Mouse (Mus musculus) thymus, adult 18-20 months (tissue): ENCODE measurements around the gene Ryr3.
A peak's percentile ranks its signal among the peaks of the same experiment; 100 is the strongest.

Experiments
- DNase-seq, 2 experiments: peaks; one replicate each; pipeline ENCODE4 v3.0.0; 2022; ENCODE audit warnings: mixed read lengths in 2 of 2

Gene Ryr3

DNA sequence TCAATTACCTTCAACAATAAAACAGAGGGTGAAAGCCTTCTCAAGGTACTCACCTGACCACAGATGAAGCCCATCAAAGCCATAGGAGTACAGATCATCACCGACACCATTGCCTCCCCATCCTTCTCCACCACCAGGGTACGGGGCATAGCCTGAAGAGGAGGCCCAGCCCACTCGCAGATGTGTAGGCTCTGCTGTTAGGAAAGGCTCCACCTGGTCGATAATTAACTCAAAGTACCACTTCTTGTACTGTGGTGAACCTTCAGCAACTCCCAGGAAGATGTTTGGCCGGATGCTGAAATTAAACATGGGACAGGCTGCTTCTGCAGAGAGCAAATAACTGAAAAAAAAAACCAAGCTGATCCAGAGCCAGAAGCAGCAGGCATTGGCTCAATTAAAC, 316.1 kb downstream of the Ryr3 start:
- DNase-seq, result no peak

DNA sequence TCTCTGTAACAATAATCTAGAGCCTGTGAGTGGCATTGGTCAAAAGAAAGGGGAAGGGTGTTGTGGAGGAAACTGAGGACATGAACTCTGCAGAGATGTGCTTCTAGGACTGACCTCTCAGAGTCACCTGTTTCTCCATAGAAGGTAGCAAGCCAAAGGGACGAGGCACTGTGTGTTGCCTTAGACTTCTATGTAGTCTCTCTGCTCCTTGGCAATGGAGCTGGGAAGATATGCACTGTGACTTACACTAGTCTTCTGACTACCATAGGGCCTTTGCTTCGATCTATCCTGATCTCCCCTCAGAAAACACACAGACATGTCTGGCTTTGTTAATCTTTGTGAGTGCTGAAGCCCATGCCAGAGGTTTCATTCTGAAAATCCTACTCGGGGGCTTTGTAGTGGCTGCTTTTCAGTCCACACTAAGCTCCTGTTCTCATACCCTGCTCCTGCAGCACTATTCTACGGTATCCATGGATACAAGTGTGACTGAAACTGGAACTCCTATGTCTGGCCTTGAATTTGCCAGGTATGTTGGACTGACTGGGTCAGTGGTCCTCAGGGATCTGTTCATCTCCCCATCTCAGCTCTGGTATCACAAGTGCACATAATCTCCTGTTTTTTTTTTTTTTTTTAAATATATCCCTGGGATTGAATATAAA, 332.3 kb downstream of the Ryr3 start:
- no peak for DNase-seq

DNA sequence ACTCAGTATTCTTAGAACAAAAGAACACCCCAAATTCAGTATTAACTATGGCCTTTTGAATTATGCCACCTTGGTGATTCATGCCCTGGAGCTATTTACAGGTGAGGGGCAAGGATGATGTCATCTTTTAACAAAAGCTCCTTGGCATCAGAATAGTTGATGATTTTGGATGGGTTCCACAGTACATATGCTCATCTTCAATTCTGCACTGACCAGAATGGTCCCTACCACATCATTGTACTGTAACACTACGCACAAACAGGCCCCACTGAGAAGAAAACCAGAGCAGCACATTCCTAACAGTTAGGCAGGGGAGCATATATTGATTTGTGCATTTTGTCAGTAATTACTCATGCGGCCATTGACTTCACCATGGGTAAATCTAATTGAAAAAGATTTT, 335.1 kb downstream of the Ryr3 start:
- DNase-seq, result no peak

DNA sequence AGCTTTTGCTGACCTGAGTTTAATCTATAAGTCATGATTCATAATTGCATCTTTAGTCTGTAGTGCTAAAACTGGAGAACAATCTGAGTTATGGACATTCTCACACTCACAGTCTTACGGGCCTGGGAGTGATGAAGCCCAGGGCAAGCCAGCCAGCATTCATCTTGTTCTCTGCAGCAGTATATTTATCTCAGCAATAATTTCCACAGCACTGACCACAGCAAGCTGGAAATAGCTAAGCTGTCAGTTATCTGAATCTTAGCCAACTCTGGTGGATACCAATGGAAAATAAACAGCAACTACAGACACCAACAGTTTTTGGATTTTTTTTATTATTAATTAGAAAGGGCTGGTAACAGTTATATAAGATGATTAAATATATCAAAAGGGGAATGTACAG, 335.5 kb downstream of the Ryr3 start:
- no peak for DNase-seq

DNA sequence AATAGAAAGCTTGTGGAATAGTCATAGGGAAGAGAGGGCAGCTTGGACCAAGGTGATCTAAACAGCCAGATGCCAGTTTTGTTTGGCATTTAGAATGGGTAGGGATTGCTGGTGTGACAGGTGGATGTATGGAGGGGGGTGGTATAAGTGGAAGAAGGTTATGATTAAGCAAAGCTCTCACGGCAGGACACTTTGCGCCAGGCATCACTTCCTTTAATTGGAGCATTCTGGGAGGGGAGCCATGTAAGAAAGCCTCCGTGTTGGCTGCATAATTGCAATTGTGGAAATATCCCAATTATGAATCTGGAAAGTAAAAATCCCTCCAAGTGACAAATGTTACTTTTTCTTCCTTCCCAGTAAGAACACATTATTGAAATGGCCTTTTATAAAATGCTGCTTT, 339.5 kb downstream of the Ryr3 start:
- DNase-seq, result no peak

DNA sequence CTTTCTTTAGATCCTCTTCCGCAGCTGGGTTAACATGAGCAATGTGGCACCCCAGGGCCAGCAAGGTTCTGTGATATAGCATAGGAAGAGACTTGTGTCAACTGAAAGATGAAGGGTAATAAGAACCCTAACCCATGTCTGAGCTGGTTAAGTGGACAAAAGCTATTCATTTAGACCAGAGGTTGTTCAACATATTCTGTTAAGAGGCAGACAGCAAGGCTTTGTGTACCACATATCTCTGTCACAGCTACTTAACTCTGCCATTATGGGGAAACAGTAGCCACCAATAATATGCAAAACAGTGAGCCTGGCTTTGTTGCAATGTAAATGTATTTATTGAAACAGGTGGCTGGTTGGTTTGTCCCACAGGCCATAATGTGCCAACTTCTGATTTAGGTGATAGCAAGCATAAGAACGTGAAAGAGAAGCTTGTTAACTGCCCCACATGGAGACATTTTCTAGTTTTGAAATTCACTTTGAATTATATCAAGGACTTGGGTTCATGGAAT, 350.8 kb downstream of the Ryr3 start:
- no peak for DNase-seq

DNA sequence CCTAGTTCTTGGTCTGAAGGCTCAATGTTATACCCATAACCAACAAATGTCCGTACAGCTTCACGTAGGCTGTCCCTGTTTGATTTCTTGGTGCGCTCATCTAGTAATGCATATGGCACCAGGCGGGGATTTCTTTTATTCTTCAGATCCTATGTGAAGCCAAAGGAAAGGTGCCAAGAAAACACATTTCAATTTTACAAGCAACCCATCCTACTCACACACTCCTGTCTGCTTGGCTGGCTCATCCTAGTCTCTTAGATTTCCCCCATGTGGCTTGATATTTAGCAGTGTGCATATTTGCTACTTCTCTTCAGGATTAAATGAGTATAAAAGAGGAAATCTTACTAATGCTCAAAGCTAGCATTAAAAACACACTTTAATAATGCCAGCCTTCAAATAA, 355.1 kb downstream of the Ryr3 start:
- no peak for DNase-seq

DNA sequence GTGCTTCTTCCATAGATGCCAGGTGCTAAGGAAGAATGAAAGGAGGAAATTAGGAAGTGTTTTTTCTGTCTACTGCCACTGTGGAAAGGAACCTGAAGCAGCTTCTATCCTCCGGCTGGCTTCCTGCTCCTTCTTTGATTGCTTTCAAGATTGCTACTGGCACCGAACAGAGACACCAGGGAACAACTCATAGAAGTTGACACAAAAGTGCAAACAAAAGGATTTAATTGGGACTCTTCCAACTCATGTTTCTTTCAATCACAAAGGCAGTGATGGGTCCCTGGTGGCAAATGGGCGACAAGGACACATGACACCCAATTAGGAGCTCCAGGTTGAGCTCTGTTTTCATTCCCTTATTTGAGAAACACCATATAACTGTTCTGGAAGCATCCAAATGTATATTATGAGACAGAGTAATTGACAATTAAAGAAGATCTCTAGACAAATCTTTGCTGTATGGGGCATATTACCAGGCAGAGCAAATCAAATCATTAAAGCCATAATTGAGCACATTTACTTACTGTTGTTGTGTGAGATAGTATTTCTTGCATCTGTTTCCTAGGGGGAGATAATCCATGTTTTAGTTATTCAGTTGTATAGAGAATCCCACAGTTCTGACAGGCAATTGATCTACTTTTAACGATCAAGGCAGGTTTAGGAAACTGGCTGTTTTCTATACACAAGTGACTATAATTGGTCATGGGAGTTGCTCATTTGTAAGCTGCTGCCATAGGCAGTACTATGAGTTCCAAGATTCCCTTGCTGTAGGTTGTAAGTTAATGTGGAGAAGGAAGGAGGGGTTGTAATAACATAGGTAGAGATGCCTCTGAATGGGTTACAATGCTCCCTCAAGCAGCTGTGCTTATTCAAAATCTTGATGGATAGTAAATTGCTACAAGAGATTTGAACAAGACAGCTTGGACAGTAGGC, 371.0 kb downstream of the Ryr3 start:
- DNase-seq, result no peak

DNA sequence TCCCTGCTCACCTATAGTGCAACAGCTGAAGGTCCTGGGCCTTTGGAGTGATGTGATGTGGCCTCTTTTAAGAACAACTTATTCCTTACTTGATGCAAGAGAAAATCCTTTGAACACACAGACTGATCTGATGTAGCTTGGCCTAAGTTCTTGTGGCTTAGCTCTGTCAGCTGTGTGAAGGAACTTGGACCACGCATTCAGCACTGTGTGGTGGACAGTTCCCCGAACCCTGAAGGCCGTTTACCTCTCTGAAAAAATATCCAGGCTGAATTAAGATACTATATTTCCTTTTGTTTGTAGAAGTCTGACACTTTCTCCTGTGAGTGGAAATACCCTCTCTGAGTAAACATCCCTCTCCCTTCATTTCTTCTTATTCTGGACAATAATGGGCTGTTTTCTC, 374.0 kb downstream of the Ryr3 start:
- DNase-seq, result no peak

DNA sequence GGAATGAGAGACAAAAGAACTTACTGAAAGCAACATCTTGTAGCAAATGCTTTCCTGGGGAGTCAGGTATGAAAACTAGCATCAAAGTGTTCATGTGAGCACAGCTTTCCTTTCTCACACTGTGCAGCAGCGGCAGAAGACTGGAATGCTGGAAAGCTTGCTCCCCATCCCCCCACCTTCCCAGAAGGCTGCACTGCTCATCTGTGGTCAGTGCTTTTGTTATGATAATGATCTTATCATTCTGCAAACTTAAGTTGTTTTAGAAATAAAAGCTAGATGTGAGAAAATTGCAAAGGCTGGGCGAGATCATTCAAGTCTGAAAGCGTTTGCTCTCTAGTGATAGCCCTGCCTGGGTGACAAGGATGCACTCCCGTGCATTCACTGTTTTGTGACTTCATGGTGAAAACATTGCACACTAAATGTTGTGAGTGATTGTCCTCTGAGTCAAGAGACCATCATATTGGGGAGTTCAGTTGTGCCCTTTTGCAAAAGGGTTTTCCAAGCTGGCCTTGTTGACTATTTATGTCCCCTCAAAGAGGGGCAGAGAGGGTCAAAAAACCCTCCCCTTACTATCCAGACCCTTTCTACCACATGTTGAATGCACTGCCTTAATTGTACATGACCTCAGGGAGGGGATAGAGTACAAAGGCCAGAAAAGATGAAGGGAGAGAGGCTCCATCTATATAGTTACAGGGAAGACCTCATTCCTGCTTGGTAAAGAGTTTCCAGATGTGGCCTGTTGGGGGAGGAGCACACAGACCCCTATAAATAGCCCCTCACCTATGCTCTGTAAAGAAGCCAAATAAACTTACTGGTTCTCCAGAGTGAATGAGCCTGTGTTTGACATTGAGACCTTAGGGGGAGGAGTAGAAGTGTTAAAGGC, 385.2 kb downstream of the Ryr3 start:
- DNase-seq, result no peak

DNA sequence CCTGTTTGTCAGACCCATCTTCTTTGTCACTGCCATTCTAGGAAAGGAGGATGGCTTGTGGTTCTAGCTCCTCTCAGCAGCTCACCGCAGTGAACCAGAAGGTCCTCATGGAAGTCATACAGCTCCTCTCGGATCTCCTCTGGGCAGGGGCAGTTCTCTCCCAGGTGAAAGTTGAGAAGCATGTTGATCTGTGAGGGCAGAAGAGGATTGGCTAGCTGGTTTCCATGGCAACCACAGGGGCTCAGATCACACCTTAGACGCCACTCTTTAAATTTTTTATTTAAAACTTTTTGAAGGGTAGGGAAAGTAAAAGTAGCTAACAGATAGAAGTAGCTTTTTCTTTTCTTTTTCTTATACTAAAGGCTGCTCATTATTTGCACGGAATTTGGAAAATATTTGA, 390.3 kb downstream of the Ryr3 start:
- DNase-seq, result no peak

DNA sequence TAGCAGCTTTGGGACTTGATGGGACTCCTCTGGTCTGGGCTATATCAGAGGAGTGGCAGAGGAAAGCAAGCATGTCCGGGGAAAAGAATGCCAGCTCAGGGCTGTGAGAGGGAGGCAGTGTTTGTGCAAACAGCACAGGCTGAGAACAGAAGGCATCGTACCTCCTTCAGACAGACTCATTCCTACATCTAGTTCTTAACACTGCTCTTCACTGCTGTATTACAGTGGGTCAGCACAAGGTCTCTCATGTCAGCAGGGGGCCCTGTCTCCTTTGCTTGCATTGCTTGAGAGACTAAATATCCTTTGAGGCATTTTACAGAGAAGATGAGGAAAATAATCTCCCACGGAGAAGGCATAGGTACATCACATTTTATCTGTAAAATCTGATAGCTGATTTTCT, 394.2 kb downstream of the Ryr3 start:
- no peak for DNase-seq

DNA sequence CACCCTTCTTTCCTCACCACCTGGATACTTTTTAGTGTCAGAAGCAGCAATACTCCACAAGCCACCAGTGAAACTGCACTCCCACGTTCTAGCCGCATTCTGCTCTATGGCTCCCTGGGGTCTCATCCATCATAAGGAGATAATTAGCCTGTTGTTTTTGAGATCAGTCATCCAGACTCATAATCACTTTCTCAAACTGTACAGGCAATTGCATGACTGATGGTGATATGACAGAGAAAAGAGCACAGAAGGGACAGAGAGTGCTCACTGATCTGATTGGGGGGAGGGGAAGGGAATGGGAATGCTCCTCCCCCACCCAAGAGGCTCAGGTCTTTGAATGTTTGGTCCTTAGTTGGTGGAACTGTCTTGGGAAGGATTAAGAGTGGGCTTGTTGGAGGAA, 397.8 kb downstream of the Ryr3 start:
- no peak for DNase-seq

DNA sequence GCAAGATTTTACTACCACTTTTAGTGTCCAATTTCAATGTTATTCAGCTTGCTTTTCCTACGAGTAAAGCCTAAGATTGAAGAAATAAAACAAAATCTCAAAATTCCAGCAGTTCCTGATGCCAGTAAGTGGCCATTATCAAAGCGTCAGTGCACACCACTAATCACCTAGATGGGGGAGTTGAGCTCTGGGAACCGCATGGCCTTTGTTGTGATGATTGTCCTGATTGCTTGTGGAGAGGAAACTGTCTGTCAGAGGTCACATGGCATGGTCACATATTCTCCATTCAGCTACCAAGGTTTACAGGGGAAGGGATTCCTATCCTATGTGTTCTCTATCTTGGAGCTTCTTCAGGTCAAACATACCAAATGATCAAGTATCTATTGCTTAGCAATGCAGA, 399.9 kb downstream of the Ryr3 start:
- DNase-seq, result no peak

DNA sequence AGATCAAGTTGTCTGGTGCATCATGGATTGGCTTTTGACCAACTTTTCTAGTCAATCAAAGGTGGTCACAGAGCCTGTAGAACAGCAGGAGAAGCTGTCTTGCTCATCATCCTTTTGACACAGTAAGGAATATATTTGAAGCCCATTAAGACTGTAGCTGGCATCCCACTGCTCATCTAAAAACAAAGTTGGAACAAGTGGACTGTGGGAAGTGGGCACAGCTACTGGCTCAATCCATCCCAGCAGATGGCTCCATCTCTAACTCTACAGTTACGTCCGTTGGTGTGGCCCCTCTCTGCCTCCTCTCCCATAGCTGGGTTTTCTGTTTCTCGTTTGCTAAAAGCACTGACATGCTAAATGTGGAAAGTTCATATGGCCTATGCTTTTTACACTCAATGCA, 400.9 kb downstream of the Ryr3 start:
- no peak for DNase-seq

DNA sequence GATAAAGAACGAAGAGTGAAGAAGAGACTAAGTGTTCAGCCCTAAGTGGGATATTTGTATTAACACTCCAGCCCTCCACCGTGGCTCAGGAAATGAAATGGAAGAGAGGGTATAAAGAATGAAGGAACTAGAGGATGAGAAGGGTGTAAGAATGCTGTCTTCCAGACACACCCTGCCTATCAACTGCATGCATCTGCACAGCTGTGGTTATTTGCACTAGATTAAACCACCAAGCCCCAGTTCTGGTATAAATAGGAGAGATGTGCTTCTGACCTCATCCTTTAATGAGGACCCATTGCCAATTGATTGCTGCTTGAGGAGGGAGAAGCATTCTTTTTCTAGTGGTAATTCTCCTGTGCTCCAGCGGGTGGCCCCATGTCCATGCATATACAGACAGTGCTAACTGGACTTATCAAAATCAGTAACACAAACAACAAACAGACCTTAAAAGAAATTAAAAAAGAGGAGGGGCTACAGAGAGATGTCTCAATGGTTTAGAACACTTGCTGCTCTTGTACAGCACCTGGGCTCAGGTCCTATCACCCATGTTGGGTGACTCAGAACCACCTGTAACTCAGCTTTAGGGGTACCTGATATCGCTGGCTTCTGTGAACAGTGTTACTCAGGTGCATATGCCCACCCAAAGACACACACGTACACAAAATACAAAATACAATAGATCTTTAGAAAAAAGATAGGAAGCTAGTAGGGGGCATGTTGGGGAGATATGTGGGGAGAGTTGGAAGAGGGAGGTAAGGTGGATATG, 404.1 kb downstream of the Ryr3 start:
- no peak for DNase-seq

DNA sequence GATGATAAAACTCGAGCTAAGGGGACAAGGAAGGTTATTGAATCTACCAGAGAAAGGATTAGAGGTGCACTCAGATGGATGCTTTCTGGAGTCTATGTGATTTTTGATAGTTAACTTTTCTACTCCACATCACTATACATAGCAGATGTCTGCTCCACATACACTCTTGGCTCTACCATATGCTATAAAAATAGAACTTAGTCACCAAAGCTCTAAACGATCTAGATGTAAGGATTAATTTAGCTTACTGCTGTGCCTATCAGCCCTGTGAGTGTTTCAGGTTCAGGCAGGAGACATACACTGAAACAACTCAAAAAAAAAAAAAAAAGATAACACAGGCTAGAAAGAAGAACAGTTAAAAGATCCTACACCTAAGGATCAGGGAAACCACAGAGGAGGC, 410.9 kb downstream of the Ryr3 start:
- DNase-seq, result no peak

DNA sequence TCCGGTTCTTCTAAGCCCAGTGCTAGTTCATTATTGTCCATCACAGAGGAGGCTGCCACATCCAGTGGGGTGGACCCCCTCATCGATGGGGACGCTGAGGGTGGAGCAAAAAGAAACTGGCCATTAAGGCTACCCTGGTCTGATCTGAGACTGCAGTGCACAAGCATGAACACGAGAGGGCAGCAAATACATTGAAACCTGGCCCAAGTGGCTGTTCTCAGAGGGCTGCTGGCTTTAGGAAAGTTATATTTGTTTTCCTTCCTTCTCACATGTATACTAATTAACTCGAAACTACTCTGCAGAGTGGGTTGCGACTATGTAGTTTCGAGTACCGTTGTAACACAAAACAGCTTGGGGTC, 416.9 kb downstream of the Ryr3 start:
- DNase-seq, result no peak

DNA sequence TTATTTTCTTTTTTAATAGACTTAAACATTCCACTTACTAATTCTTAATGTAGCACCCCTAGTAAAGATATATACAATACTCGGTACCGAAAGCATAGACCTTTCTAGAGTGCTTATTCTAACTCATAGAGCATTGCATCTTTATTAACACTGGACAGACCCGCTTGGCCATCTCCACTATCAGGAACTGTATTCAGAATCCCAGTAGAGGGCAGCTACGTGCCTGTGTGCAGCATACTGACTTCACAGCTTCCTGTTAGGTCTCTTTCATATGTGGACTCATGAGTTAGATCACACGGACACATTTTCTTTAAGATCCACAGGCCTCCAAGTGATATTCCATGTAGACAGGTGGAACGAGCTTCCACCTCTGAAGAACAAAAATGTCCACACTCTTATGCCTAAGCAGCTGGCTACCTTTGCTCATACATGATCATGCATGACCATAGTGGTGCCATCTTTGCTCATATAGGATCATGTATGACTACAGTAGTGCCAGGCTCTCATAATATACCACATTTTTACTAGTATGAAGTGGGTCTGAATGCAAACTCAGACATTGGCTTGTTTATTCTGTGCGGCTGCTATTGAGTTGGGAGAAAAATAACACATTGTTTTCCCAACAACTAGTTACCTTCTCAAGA, 417.4 kb downstream of the Ryr3 start:
- no peak for DNase-seq

DNA sequence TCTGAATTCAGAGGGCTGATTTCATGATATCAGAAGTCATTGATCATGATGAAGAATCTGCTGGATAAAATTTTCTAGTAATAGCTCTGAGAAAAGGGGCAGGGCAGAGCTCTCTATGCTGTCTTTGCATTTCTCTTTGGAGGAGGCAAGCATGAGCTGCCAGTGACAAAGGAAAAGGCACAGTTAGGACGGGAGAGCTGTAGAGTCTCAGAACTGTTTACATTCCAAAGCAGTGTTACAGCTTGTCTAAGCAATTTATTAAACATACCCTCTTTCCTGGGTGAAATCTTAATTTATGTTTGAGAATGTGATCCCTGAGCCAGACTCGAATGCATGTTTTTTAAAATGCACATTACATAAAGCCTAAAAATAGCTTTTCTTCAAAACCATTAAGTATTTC, 435.3 kb downstream of the Ryr3 start:
- DNase-seq, result no peak

DNA sequence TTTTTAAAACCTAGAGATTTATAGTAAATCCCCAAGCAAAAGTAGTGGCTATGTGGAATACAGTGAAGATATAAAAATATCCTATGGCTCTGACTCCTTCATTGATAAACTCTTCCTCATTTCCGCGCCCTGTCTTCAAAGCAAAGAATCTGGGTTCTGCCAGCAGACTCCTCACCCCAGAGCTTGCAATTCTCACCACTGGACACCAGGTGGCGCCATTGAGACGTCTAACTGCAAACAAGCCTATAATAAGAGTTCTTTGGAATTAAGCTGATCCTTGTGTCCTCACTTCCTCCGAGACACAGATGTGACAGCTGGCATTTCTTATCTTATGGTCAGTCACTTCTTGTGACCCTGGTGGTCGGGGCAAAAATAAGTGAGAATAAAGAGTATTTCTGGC, 442.1 kb downstream of the Ryr3 start:
- peak in 1 of 2 experiments; percentile 5 for DNase-seq

DNA sequence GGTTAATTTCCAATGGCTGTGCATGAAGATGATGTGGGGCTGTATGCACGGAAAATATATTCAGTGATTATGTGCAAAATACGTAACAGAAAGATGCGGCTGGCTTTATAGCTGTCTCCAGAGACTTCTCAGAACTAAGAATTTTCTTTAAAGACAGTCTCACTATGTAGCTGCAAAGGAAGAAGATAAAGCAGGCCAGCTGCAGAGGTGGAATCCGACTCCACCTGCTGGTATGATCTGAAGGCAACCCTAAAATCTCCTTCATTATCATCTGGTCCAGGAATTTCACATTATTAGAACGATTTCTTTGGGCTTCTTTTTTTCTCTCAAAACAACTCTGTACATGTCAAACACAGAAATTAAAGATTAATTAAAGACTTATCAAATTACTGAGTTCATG, 449.2 kb downstream of the Ryr3 start:
- no peak for DNase-seq
